Mouse (Mus musculus) midbrain, postnatal 0 days (tissue): Measurements from ENCODE around the gene Usp21. TPM values are rescaled to one million over a fixed set of nuclear protein-coding genes. Genes with fewer than 3 reads are reported as not detected.
A peak's percentile ranks its signal among the peaks of the same experiment; 100 is the strongest.

Experiments
- ATAC-seq: fragments of 200-750 bp; cut with Nextera tagmentation; 2 replicates; pipeline ENCODE4 v1.8.0; 2017; ENCODE audit warnings: moderate number of reproducible peaks, mild to moderate bottlenecking, moderate TSS enrichment, moderate library complexity; ENCODE audit not compliant: low FRiP score
- DNase-seq: peaks from one replicate; pipeline ENCODE4 v3.0.0-alpha.2; 2015; ENCODE audit warnings: low spot score
- H3K27ac ChIP-seq: fragments of 300-500 bp; sonication (generic); 2 replicates; pipeline ENCODE4 v1.5.1; 2014; ENCODE audit warnings: low read depth, mild to moderate bottlenecking, low read length, mixed read lengths
- H3K27me3 ChIP-seq: fragments of 300-500 bp; sonication (generic); 2 replicates; pipeline ENCODE4 v1.6.1; 2014; ENCODE audit warnings: low read length, control low read depth, mixed read lengths; ENCODE audit not compliant: insufficient read depth
- H3K36me3 ChIP-seq: fragments of 300-500 bp; sonication (generic); 2 replicates; pipeline ENCODE4 v1.6.1; 2014; ENCODE audit warnings: low read length, control low read depth, mixed read lengths; ENCODE audit not compliant: insufficient read depth
- H3K4me1 ChIP-seq: fragments of 300-500 bp; sonication (generic); 2 replicates; pipeline ENCODE4 v1.6.1; 2014; ENCODE audit warnings: mild to moderate bottlenecking, control low read depth, antibody characterized with exemption, low read length, mixed read lengths; ENCODE audit not compliant: insufficient read depth
- H3K4me2 ChIP-seq: fragments of 300-500 bp; sonication (generic); 2 replicates; pipeline ENCODE4 v1.6.1; 2014; ENCODE audit warnings: low read depth, mild to moderate bottlenecking, low read length, mixed read lengths; ENCODE audit not compliant: poor library complexity, severe bottlenecking
- H3K4me3 ChIP-seq: fragments of 300-500 bp; sonication (generic); 2 replicates; pipeline ENCODE4 v1.5.1; 2014; ENCODE audit warnings: low read depth, mild to moderate bottlenecking, low read length, moderate library complexity
- H3K9ac ChIP-seq: fragments of 300-500 bp; sonication (generic); replicated peaks from 2 replicates; pipeline ENCODE4 v1.6.1; 2014; ENCODE audit warnings: mild to moderate bottlenecking, low read length, moderate library complexity, mixed read lengths; ENCODE audit not compliant: poor library complexity, severe bottlenecking
- H3K9me3 ChIP-seq: fragments of 300-500 bp; sonication (generic); 2 replicates; pipeline ENCODE4 v1.6.1; 2016; ENCODE audit warnings: low read length, control low read depth
- CTCF ChIP-seq: IDR thresholded peaks from 2 replicates; pipeline ENCODE4 v1.5.1; 2016; ENCODE audit warnings: antibody characterized with exemption, mild to moderate bottlenecking
- WGBS: fragments of 180-500 bp; shearing (Covaris S2); extraction: QIAGEN DNeasy Blood & Tissue Kit; methylation state at CpG from one replicate; pipeline ENCODE4 v1.1.7; 2014; 5-methylcytosine and 5-hydroxymethylcytosine counted together
- polyA plus RNA-seq: library from polyadenylated mRNA; unstranded; fragments of >200 nt; fragmentation: Nextera tagmentation; extraction: Ambion mirVana; gene quantifications from 2 replicates; pipeline ENCODE4 v1.2.1, GENCODE M21; 2015
- total RNA-seq: library from RNA; depleted of rRNA; stranded (reverse); fragments of >200 nt; gene quantifications from 2 replicates; pipeline ENCODE4 v1.2.3, GENCODE M21; 2014

Gene Usp21
- total and polyA plus RNA-seq, 2 experiments from 2014 or later: 65.9 to 82.6 TPM

GRCm38 (mm10) chr1:171298226-171298625 lies 10.4 kb upstream of the Usp21 start:
- Histone ChIP-seq H3K27me3 (peaks cover 12% of the 10 kb centered on the region), H3K9ac (no peak overlapping the region), H3K36me3 (no peaks in the 10 kb centered on the region), H3K9me3 (no peaks in the 10 kb centered on the region), H3K27ac (no peak overlapping the region), H3K4me1 (no peaks in the 10 kb centered on the region), H3K4me3 (no peak overlapping the region), H3K4me2 (no peak overlapping the region)
- DNase-seq: no peak
- 70% methylated on average over 3 of the region's 3 CpGs for WGBS
- no peak for ATAC-seq
- TF ChIP-seq CTCF: no peak

GRCm38 (mm10) chr1:171295063-171295402 lies 7.2 kb upstream of the Usp21 start:
- DNase-seq (no peak), ATAC-seq (peak; percentile 13; the same call in 1 of the 2 replicates)
- Histone ChIP-seq H3K36me3 (no peaks in the 10 kb centered on the region), H3K27me3 (peaks cover 12% of the 10 kb centered on the region), H3K4me3 (peak overlapping the region; percentile 66), H3K4me2 (peak overlapping the region; percentile 68), H3K27ac (peak overlapping the region; percentile 93), H3K4me1 (no peaks in the 10 kb centered on the region), H3K9ac (peak overlapping the region; percentile 94), H3K9me3 (no peaks in the 10 kb centered on the region)
- 16% methylated on average over 3 of the region's 3 CpGs for WGBS
- no peak for TF ChIP-seq CTCF

- DNase-seq (peak; percentile 95), ATAC-seq (peak; percentile 75)
- TF ChIP-seq CTCF: peak; percentile 58
- Histone ChIP-seq H3K9ac (peak within 1 kb of the TSS; percentile 94), H3K9me3 (no peaks in the 10 kb centered on the region), H3K4me3 (peak within 1 kb of the TSS; percentile 66), H3K4me2 (peak within 1 kb of the TSS; percentile 68), H3K27ac (peak within 1 kb of the TSS; percentile 93), H3K27me3 (peaks cover 12% of the 10 kb centered on the region), H3K36me3 (no peaks in the 10 kb centered on the region), H3K4me1 (no peaks in the 10 kb centered on the region)
- under 1% methylated on average over 42 of the region's 42 CpGs for WGBS
These were observed 6.7 kb upstream of the Usp21 start, which contains the start of gene Ufc1 for GRCm38 (mm10) chr1:171294298-171295062. Gene Ufc1, minus strand, starts transcription at chr1:171295024.

GRCm38 (mm10) chr1:171293906-171294297 lies 6.1 kb upstream of the Usp21 start:
- WGBS: 43% methylated on average over 5 of the region's 5 CpGs
- TF ChIP-seq CTCF: no peak
- no peaks in the 10 kb centered on the region for H3K9me3 ChIP-seq
- H3K4me3 ChIP-seq: peak overlapping the region; percentile 66
- peak overlapping the region; percentile 68 for H3K4me2 ChIP-seq
- peak overlapping the region; percentile 94 for H3K9ac ChIP-seq
- no peak for ATAC-seq
- H3K4me1 ChIP-seq: no peaks in the 10 kb centered on the region
- H3K27ac ChIP-seq: peak overlapping the region; percentile 93
- DNase-seq: no peak
- 0 out of 2 replicates have a peak, but pooled peaks cover 5% of the 10 kb centered on the region for H3K36me3 ChIP-seq
- peaks cover 12% of the 10 kb centered on the region for H3K27me3 ChIP-seq

GRCm38 (mm10) chr1:171293351-171293750 lies 5.6 kb upstream of the Usp21 start:
- no peak for TF ChIP-seq CTCF
- H3K27me3 ChIP-seq: peaks cover 12% of the 10 kb centered on the region
- peak overlapping the region; percentile 68; the same call in 1 of the 2 replicates for H3K4me2 ChIP-seq
- no peaks in the 10 kb centered on the region for H3K9me3 ChIP-seq
- ATAC-seq (no peak), DNase-seq (no peak)
- H3K4me1 ChIP-seq: 0 out of 2 replicates have a peak, but pooled peaks cover 2% of the 10 kb centered on the region
- peak overlapping the region; percentile 66 for H3K4me3 ChIP-seq
- H3K36me3 ChIP-seq: 0 out of 2 replicates have a peak, but pooled peaks cover 9% of the 10 kb centered on the region
- H3K27ac ChIP-seq: peak overlapping the region; percentile 93; the same call in 1 of the 2 replicates
- H3K9ac ChIP-seq: no peak overlapping the region; the same call in 1 of the 2 replicates
- 88% methylated on average over 3 of the region's 3 CpGs for WGBS

GRCm38 (mm10) chr1:171288328-171288727 lies 537 bp upstream of the Usp21 start:
- Histone ChIP-seq H3K9me3 (no peaks in the 10 kb centered on the region), H3K27me3 (no peaks in the 10 kb centered on the region), H3K4me2 (peak overlapping the region; percentile 53; the same call in 1 of the 2 replicates), H3K9ac (no peak overlapping the region), H3K4me1 (peaks cover 6% of the 10 kb centered on the region; the same call in 1 of the 2 replicates), H3K4me3 (peak overlapping the region; percentile 57; the same call in 1 of the 2 replicates), H3K36me3 (peaks cover 30% of the 10 kb centered on the region), H3K27ac (peak overlapping the region; percentile 67; the same call in 1 of the 2 replicates)
- ATAC-seq (no peak), DNase-seq (no peak)
- no peak for TF ChIP-seq CTCF
- 70% methylated on average over 4 of the region's 4 CpGs for WGBS
